Mouse (Mus musculus) C2C12 (cell line): ENCODE data around the gene Adap1.

ENCODE experiments used
- CEBPB ChIP-seq: IDR thresholded peaks from one replicate; pipeline ENCODE4 v1.6.1; 2011; ENCODE audit warnings: low read depth, mild to moderate bottlenecking, control low read depth, moderate library complexity
- CTCF ChIP-seq: IDR thresholded peaks from one replicate; pipeline ENCODE4 v1.5.1; 2011; ENCODE audit not compliant: control insufficient read depth, insufficient read depth, insufficient read length
- FOSL1 ChIP-seq: IDR thresholded peaks from one replicate; pipeline ENCODE4 v1.8.0; 2011; ENCODE audit warnings: mild to moderate bottlenecking, low read length; ENCODE audit not compliant: poor library complexity, insufficient read depth, severe bottlenecking
- MAX ChIP-seq: IDR thresholded peaks from one replicate; pipeline ENCODE4 v1.6.1; 2011; ENCODE audit warnings: mild to moderate bottlenecking, control low read depth
- MYOD1 ChIP-seq: IDR thresholded peaks from one replicate; pipeline ENCODE4 v1.6.1; 2011; ENCODE audit warnings: low read depth; ENCODE audit not compliant: control insufficient read depth, insufficient read length

DNA sequence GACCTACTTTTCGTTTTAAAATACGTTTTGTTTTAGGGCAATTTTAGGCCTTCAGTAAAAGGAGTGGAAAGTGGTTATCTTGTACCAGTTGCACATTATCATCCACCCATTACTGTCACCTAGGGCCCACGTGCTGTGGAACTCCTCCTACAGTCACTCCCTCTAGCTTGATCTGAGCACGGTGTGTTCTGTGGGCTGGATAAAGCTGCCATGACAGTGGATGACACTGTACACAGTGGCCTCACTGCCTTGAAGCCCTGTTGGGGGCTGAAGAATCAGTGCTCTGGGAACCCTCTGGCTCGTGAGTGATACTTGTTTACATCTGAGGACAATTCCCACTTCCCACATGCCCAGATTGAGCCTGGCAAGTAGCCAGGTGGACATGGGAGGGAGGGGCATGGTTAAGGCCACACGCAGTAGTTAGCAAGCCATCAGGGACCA is 72.1 kb downstream of the Adap1 start:
- TF ChIP-seq CTCF = no peak
- peak; percentile 68 for TF ChIP-seq MAX
- TF ChIP-seq MYOD1 = no peak
- no peak for TF ChIP-seq FOSL1
- no peak for TF ChIP-seq CEBPB
